Mouse (Mus musculus): ENCODE results near the gene Actl11.

The Actl11 gene

DNA sequence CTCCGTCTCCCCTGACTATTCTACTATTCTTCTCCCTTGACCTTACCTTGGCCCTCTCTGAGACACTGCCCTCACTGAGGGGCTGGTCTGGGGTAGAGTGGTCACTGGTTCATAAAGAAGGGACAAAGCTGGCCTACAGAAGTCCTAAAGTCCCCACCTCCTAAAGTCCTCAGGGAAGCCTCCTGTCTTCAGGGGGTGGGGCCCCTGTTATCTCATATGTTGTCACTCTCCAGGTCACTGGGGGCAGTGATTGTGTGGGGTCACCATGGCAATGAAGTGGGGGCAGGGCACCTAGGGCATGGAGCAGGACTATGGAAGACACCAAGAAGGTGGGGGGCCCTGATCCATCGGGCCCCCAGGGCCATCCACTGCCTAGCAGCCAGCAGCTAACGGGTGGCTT lies at the start of gene Actl11:
Gene Actl11, plus strand, starts transcription at position 301 of the 400 bp plus-strand sequence.
- DNase-seq (ENCODE audit: low read depth, low spot score) = no peak

DNA sequence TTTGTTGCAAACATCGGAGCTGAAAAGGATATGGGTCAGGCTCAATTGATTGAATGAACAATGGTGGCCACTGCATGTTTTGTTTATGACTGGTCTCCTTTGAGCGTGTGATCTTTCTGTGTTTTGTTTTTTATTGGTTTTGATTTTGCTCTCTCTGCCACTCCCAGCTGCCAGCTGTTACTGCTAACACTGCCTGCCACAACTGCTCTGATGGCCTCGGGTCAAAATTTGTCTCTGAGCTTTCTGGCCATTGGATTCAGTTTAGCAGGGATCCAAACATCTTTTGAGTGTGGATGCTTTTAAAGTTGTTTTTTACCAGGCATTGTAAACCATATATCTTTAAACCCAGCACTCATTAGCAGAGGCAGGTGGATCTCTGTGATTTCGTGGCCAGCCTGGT lies 47.9 kb upstream of the Actl11 start:
- no peak for DNase-seq (ENCODE audit: low read depth, low spot score)

DNA sequence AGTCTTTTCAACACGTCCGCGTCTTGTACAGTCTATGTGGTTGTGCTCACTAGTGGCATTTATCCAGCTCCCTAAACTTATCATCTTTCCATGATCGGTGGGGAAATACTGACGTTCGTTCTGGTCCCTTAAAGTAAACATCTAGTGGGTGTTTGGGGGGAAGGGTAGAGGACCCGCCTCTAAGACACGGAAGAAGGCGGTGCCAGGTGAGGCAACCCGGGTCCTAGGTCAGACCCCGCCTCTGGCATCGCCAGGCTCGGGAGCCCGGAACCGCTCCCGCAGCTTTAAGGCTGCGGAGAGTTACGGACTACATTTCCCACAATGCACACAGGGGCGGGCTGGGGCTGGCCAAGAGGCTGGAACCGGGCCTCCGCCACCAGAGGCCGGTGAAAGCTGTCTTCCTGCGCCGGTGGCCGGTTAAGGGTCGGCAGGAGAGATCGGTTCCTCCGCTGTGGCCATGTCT lies 40.4 kb upstream of the Actl11 start, which contains the start of gene Mon1a:
Gene Mon1a, plus strand, starts transcription at position 348 of the 463 bp plus-strand sequence.
- peak; percentile 96 for DNase-seq (ENCODE audit: low read depth, low spot score)

DNA sequence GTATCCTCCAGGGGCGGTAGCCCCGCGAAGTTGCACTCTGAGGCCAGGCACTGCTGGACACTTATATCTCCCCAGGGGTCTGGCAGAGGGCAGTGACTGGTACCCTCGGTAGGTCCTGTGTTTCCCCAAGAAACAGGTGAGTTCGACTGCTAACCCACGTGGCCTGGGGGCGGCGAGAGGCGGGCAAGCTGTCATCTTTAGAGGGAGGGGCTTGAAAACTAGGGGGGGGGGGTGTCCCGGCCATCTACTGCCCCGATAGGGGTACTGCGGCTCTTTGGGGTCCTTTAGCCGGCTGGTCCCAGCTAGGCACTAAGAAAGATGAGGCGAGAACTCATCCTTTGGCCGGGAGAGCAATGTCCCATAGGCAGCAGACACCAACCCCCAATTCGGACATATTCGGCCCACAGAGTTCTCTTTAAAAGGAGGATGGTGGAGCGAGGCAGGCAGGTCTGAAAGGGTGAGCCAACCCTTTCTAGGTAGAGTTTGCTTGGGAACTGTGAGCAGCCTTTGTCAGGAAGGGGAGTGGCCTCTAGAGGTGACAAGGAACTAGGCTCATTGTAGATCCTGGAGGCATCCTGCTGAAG lies 39.9 kb upstream of the Actl11 start:
- no peak for DNase-seq (ENCODE audit: low read depth, low spot score)

- DNase-seq (ENCODE audit: low read depth, low spot score) = no peak
Measured at GRCm38 (mm10) chr9:107890260-107890659, 38.0 kb upstream of the Actl11 start.

DNA sequence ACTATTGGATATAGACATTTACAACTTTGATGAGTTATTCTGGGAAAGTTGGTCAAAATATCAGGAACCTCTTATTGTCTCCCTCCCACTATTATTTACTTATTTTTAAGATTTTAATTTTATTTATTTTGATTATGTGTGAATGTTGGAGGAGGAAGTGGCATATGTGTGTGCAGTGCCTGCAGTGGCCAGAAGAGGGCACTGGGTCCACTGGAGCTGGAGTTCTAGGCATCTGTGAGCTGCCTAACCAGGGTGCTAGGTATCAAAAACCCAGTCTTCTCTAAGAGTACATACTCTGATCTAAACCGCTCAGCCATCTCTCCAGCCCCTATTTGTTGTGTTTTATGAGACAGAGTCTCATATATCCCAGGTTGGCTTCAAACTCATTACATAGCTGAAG lies 37.2 kb upstream of the Actl11 start:
- peak; percentile 56 for DNase-seq (ENCODE audit: low read depth, low spot score)

DNA sequence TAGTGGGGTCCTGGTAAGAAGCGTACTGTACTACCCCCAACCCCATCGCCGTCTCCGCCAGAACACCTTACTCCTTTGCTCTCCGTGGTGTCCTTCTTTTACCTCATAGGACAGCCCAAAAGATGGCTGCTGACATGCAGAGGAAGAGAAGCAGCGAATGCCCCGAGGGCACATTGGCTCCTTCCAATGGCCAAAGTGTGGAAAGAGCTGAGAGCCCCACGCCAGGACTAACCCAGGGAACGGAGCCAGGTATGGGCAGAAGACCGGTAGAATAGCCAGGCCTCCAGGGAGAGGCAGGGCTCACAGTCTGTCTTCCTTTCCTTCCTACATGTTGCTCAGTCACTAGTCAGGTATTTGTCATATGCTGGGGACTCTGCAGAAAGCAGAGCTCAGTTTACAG lies 29.7 kb upstream of the Actl11 start:
- DNase-seq (ENCODE audit: low read depth, low spot score) = no peak

DNA sequence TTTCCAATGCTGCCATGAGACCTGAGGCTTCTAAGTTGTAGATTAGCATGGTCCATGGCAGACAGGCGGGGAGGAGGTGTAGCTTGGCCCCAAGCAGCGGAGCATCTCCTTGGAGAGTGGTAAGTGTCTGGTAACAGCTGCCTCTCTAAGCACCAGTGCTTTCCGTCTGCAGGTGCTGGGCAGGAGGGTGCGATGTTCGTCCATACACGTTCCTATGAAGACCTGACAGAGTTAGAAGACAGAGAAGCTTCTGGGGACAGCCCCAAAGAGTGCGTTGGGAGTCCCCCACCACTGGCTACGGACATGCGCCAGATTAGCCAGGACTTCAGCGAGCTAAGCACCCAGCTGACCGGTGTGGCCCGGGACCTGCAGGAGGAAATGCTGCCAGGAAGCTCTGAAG lies 28.4 kb upstream of the Actl11 start:
- no peak for DNase-seq (ENCODE audit: low read depth, low spot score)

- no peak for DNase-seq (ENCODE audit: low read depth, low spot score)
Measured at GRCm38 (mm10) chr9:107900840-107901626, 27.2 kb upstream of the Actl11 start.

DNA sequence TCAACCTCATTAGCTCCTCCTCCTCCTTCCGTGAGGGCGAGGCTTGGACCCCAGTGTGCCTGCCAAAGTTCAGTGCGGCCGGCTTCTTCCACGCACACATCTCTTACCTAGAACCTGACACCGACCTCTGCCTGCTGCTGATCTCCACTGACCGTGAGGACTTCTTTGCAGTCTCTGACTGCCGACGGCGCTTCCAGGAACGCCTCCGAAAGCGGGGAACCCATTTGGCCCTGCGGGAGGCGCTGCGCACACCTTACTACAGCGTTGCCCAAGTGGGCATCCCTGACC lies 26.7 kb upstream of the Actl11 start:
- no peak for DNase-seq (ENCODE audit: low read depth, low spot score)

DNA sequence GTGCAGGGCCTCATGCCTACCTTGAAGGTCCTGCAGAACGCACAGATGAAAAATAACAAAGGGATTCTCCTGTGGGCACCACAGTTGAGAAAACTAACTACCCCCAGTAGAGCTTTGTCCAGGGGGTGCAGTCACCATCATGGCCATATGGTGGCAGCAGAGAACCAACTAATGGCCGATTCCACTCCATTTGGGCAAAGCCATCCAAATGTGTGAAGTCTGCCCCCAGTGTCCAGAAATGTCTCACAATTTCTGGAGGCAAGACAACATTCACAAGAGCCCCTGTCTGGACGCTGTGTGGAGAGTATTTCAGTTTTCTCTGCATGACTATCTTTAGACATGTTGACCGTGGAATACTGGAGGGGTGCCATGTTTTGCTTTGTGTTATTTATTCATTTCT lies 23.5 kb upstream of the Actl11 start:
- DNase-seq (ENCODE audit: low read depth, low spot score) = peak; percentile 82

DNA sequence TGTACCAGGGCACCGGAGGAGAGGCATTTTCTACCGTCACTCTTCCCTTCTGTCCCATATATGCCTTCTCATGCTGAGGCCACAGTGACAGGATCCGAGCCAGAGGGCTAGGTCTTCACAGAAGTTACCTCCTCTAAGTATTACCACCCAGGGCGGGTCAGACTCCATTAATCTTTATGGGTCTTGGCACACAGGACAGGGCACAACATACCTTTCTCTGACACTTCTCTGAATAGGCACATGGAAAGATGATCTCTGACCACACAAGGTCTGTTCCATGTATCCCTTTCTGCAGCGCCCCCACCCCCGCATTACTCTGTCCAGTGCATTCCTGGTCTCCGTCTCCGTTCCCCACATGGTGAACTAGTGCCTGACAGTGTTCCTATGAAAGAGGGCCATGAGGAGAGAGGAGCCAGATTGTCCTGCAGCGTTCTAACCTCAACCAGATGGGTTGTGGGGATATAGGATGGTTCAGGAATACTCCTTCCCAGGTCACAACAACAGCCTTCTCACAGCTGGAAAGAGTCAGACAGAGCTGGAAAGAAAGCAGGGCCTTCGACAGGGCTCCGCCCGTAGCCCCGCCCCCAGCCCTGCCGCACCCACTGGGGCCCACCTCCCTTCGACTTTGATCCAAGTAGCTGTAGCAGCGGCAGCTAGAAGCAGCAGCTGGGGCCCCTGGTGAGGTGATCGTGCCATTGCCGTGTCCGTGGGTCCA lies 21.9 kb upstream of the Actl11 start, which contains the start of gene Mst1r:
Gene Mst1r, plus strand, starts transcription at position 622 of the 715 bp plus-strand sequence.
- DNase-seq (ENCODE audit: low read depth, low spot score) = peak; percentile 9

DNA sequence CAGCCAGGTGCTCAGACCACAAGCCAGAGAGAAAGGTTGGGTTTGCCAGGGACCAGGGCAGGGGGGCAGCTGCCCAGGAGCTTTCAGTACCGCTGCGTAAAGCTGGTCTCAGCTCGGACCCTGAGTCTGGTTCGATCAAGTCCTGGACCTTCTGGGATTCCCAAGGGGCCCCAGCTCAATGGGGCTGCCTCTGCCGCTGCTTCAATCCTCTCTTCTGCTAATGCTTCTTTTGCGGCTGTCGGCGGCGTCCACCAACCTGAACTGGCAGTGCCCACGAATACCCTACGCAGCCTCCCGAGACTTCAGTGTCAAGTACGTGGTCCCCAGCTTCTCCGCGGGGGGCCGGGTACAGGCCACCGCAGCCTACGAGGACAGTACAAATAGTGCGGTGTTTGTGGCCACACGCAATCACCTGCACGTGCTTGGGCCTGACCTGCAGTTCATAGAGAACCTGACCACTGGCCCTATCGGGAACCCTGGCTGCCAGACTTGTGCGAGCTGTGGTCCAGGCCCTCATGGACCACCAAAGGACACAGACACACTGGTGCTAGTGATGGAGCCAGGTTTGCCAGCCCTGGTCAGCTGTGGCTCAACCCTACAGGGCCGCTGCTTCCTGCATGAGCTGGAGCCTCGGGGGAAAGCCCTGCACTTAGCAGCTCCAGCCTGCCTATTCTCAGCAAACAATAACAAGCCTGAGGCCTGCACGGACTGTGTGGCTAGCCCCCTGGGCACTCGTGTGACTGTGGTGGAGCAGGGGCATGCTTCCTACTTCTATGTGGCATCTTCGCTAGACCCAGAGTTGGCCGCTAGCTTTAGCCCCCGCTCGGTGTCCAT lies 21.1 kb upstream of the Actl11 start:
- no peak for DNase-seq (ENCODE audit: low read depth, low spot score)

DNA sequence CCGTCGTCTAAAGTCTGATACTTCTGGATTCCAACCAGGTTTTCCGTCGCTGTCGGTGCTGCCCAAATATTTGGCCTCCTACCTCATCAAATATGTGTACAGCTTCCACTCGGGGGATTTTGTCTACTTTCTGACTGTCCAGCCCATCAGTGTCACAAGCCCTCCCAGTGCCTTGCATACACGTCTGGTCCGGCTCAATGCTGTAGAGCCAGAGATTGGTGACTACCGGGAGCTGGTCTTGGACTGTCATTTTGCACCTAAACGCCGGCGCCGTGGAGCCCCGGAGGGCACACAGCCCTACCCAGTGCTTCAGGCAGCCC lies 20.5 kb upstream of the Actl11 start:
- no peak for DNase-seq (ENCODE audit: low read depth, low spot score)

DNA sequence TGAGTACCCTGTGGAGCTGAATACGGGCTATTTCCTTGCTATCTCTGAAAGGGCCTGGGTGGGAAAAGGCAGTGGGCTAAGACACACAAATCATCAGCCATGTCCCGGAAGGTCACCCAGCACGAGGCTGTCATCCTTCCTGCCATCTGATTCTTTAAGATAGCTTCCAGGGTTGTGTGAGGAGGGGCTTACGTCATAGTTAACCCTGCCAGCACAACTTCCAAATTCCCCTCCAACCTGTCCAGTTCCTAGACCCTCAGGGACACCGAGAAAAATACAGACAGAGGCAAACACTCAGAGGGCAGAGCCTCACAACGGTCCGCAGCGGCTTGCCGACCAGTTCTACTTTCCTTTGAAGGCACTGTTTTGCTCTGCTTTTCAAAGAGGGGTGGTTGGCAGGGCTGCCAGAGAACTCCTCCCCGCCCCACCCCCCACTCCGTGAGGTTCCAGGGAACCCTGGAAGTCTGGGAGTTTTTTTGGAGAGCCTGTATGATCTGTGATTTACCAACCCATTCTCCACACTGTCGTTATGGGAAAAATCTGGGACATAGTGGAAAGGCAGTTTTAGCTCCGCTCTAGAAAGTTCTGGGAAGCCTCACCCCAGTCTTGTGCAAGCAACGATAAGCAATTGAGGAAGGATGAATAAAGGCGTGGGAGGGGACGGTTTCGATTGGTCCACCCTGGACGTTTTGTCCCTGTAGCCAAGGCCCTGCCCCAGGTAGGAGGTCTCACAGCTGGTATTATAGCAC lies 19.7 kb upstream of the Actl11 start:
- no peak for DNase-seq (ENCODE audit: low read depth, low spot score)

DNA sequence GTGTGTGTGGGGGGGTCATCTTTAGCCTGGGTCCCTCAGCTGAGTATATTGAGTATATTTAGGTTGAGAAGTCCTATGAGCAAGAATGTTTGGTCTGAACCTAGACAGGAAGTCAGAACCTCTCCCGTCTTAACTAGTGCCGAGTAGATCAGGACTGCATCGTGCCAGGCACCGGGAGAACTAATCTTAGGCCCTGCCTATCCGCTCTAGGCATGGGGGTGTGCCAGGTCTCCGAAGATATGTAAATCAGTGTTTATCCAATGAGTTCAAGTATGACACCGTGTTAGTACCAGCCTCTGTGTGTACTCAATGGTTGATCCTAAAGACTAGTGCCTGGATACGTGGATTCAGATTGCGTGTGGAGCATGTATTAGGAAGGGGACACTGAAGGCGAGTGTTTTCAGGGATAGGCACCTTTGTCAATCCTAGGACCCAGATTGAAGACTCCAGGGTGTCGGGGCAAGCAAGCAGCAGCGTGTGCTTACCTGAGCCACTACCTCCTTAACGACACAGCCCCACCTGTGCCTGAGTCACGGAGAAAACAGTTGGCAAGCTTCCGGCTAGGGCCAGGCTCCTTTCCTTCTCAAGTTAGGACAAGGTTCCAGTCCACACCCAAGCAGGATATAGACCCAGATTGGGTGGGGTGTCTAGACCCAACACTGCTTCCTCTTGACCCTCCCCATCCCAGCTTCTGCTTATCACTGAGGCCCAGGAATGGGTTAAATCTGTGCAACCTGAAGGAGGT lies 18.1 kb upstream of the Actl11 start:
- no peak for DNase-seq (ENCODE audit: low read depth, low spot score)

GRCm38 (mm10) chr9:107914764-107915420 lies 13.4 kb upstream of the Actl11 start:
- no peak for DNase-seq (ENCODE audit: low read depth, low spot score)

GRCm38 (mm10) chr9:107917895-107918608 lies 10.2 kb upstream of the Actl11 start:
- no peak for DNase-seq (ENCODE audit: low read depth, low spot score)

GRCm38 (mm10) chr9:107918884-107919283 lies 9.4 kb upstream of the Actl11 start:
- no peak for DNase-seq (ENCODE audit: low read depth, low spot score)

Data from A20 (cell line).